Mouse (Mus musculus): ENCODE measurements around the gene Dnajc10.

Gene Dnajc10

GRCm38 (mm10) chr2:80315242-80316161 lies at the start of gene Dnajc10:
Dnajc10 (plus strand) TSS chr2:80315466.
- DNase-seq (ENCODE audit: low read depth), result peak; percentile 94

- DNase-seq (ENCODE audit: low read depth), result peak; percentile 83
Measured at GRCm38 (mm10) chr2:80266894-80267293, 48.4 kb upstream of the Dnajc10 start.

- peak; percentile 63 for DNase-seq (ENCODE audit: low read depth)
Measured at GRCm38 (mm10) chr2:80268053-80268452, 47.2 kb upstream of the Dnajc10 start.

- no peak for DNase-seq (ENCODE audit: low read depth)
Measured at GRCm38 (mm10) chr2:80271431-80271830, 43.8 kb upstream of the Dnajc10 start.

- DNase-seq (ENCODE audit: low read depth), result no peak
Measured at GRCm38 (mm10) chr2:80273038-80273437, 42.2 kb upstream of the Dnajc10 start.

GRCm38 (mm10) chr2:80273763-80274162 lies 41.5 kb upstream of the Dnajc10 start:
- DNase-seq (ENCODE audit: low read depth), result no peak

- DNase-seq (ENCODE audit: low read depth), result peak; percentile 71
Measured at GRCm38 (mm10) chr2:80275136-80275535, 40.1 kb upstream of the Dnajc10 start.

- no peak for DNase-seq (ENCODE audit: low read depth)
Measured at GRCm38 (mm10) chr2:80282214-80282613, 33.1 kb upstream of the Dnajc10 start.

- no peak for DNase-seq (ENCODE audit: low read depth)
Measured at GRCm38 (mm10) chr2:80286397-80286796, 28.9 kb upstream of the Dnajc10 start.

- no peak for DNase-seq (ENCODE audit: low read depth)
Measured at GRCm38 (mm10) chr2:80292172-80292571, 23.1 kb upstream of the Dnajc10 start, which contains the start of gene Prdx6b. Prdx6b (plus strand) TSS chr2:80292472.

- peak; percentile 39 for DNase-seq (ENCODE audit: low read depth)
Measured at GRCm38 (mm10) chr2:80298334-80298733, 16.9 kb upstream of the Dnajc10 start.

- no peak for DNase-seq (ENCODE audit: low read depth)
Measured at GRCm38 (mm10) chr2:80300806-80301205, 14.5 kb upstream of the Dnajc10 start.

GRCm38 (mm10) chr2:80303957-80304356 lies 11.3 kb upstream of the Dnajc10 start:
- DNase-seq (ENCODE audit: low read depth), result no peak

GRCm38 (mm10) chr2:80307701-80308100 lies 7.6 kb upstream of the Dnajc10 start:
- no peak for DNase-seq (ENCODE audit: low read depth)

GRCm38 (mm10) chr2:80309775-80310174 lies 5.5 kb upstream of the Dnajc10 start:
- DNase-seq (ENCODE audit: low read depth), result no peak

GRCm38 (mm10) chr2:80310772-80311171 lies 4.5 kb upstream of the Dnajc10 start:
- DNase-seq (ENCODE audit: low read depth), result peak; percentile 72

- DNase-seq (ENCODE audit: low read depth), result no peak
Measured at GRCm38 (mm10) chr2:80311350-80311749, 3.9 kb upstream of the Dnajc10 start.

- DNase-seq (ENCODE audit: low read depth), result no peak
Measured at GRCm38 (mm10) chr2:80314201-80314600, 1.1 kb upstream of the Dnajc10 start.

- DNase-seq (ENCODE audit: low read depth), result peak; percentile 90
Measured at GRCm38 (mm10) chr2:80314854-80315241, 418 bp upstream of the Dnajc10 start.

GRCm38 (mm10) chr2:80322878-80323277 lies 7.6 kb downstream of the Dnajc10 start:
- no peak for DNase-seq (ENCODE audit: low read depth)

GRCm38 (mm10) chr2:80325779-80326178 lies 10.5 kb downstream of the Dnajc10 start:
- DNase-seq (ENCODE audit: low read depth), result no peak

- DNase-seq (ENCODE audit: low read depth), result peak; percentile 69
Measured at GRCm38 (mm10) chr2:80327272-80327671, 12.0 kb downstream of the Dnajc10 start.

GRCm38 (mm10) chr2:80328961-80329653 lies 13.8 kb downstream of the Dnajc10 start:
- DNase-seq (ENCODE audit: low read depth), result no peak
